Mouse (Mus musculus) regulatory T cell (primary cell): Measurements from ENCODE around the gene Acacb.

Experiments used
- in situ Hi-C: fragments of 300-600 bp; cut with MboI, MseI; formaldehyde crosslinking; loops from one replicate; pipeline ENCODE4 v1.15.1; 2025; ENCODE audit warnings: high pct_unique_total_duplicates

The Acacb gene

GRCm38 (mm10) chr5:114134091-114134534, 12.2 kb upstream of the Acacb start:
- in situ Hi-C loops: no loop called here

- in situ Hi-C loops: no loop called here
Observed at GRCm38 (mm10) chr5:114135516-114135915, 10.8 kb upstream of the Acacb start.

- in situ Hi-C loops: no loop called here
Observed at GRCm38 (mm10) chr5:114137481-114138276, 8.7 kb upstream of the Acacb start.

- in situ Hi-C loops: no loop called here
Observed at GRCm38 (mm10) chr5:114138277-114139164, 7.8 kb upstream of the Acacb start.

GRCm38 (mm10) chr5:114139175-114139574, 7.2 kb upstream of the Acacb start:
- in situ Hi-C loops: no loop called here

GRCm38 (mm10) chr5:114147043-114147972, 973 bp downstream of the Acacb start:
- in situ Hi-C loops: no loop called here

- in situ Hi-C loops: no loop called here
Observed at GRCm38 (mm10) chr5:114152359-114153092, 6.2 kb downstream of the Acacb start.

- in situ Hi-C loops: no loop called here
Observed at GRCm38 (mm10) chr5:114153490-114153889, 7.2 kb downstream of the Acacb start.

GRCm38 (mm10) chr5:114154765-114155164, 8.4 kb downstream of the Acacb start:
- in situ Hi-C loops: no loop called here

GRCm38 (mm10) chr5:114155168-114155933, 9.0 kb downstream of the Acacb start:
- in situ Hi-C loops: no loop called here

GRCm38 (mm10) chr5:114157236-114157635, 10.9 kb downstream of the Acacb start:
- in situ Hi-C loops: no loop called here

GRCm38 (mm10) chr5:114161424-114161823, 15.1 kb downstream of the Acacb start:
- in situ Hi-C loops: no loop called here

- in situ Hi-C loops: no loop called here
Observed at GRCm38 (mm10) chr5:114162106-114162815, 15.9 kb downstream of the Acacb start.

- in situ Hi-C loops: no loop called here
Observed at GRCm38 (mm10) chr5:114163117-114163696, 16.9 kb downstream of the Acacb start.

- in situ Hi-C loops: no loop called here
Observed at GRCm38 (mm10) chr5:114170345-114170744, 24.0 kb downstream of the Acacb start.

GRCm38 (mm10) chr5:114172936-114173335, 26.6 kb downstream of the Acacb start:
- in situ Hi-C loops: no loop called here

GRCm38 (mm10) chr5:114173458-114173857, 27.1 kb downstream of the Acacb start:
- in situ Hi-C loops: no loop called here

GRCm38 (mm10) chr5:114173877-114174581, 27.7 kb downstream of the Acacb start:
- in situ Hi-C loops: no loop called here
